Mouse (Mus musculus) heart, postnatal 0 days (tissue): ENCODE results near the gene Poln.
A peak's percentile ranks its signal among the peaks of the same experiment; 100 is the strongest.

ENCODE experiments used
- CTCF ChIP-seq: IDR thresholded peaks from 2 replicates; pipeline ENCODE4 v1.5.1; 2016; ENCODE audit warnings: antibody characterized with exemption, control low read depth, low read depth
- EP300 ChIP-seq: IDR thresholded peaks from 2 replicates; pipeline ENCODE4 v1.6.1; 2016; ENCODE audit warnings: antibody characterized with exemption, low read depth

- peak; percentile 43 for TF ChIP-seq CTCF
- TF ChIP-seq EP300, result no peak
Observed at GRCm38 (mm10) chr5:34201396-34201795, 32.1 kb upstream of the Poln start.
